Mouse (Mus musculus) lung, adult 18-20 months (tissue): ENCODE measurements around the gene Ttll2.
A peak's percentile ranks its signal among the peaks of the same experiment; 100 is the strongest.
"Not testable (repeated sequence)": the region's sequence is repeated elsewhere in the genome, so short reads cannot be mapped to it uniquely, and the experiment has no call there.

Experiments
- DNase-seq, 2 experiments: peaks; one replicate each; pipeline ENCODE4 v3.0.0; 2022; ENCODE audit warnings: mixed read lengths in 2 of 2

Gene Ttll2

DNA sequence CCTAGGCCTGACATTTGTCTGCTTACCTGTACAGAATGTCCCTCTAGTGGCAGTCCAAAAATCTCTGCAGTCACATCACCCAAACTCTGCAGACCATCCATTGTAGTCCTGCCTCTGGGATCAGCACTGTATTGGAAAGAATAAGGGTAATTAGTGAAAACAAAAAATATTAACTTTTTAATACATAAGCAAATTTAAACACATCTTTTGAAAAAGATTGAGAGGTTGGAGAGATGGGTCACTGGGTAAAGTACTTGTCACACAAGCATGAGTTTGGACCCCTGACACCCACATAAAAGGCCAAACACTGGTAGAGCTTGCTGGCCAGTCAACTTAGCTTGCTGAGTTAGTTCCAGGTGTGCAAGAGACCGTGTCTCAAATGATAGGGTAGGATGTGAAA, at the start of gene Ttll2:
TSS of gene Ttll2 (minus strand) at position 101 of the 400 bp plus-strand sequence.
- DNase-seq: not testable (repeated sequence)

DNA sequence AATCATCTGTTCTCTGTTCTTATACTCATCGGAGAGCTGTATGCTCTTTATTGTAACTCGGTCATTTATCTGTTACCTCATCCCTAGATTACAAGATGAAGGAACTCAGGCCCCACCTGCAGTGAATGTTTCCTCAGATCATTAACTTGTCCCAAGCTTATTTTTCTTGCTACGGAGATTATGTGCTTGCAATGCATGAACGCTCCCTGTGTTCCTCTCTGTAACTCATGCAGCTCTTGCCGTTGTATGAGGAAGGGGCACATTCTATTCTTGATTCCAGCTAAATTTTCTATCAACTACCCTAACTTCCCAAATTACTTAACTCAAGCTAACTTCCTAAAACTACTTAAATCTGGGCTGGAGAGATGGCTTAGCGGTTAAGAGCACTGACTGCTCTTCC, 47.3 kb upstream of the Ttll2 start:
- DNase-seq: not testable (repeated sequence)

DNA sequence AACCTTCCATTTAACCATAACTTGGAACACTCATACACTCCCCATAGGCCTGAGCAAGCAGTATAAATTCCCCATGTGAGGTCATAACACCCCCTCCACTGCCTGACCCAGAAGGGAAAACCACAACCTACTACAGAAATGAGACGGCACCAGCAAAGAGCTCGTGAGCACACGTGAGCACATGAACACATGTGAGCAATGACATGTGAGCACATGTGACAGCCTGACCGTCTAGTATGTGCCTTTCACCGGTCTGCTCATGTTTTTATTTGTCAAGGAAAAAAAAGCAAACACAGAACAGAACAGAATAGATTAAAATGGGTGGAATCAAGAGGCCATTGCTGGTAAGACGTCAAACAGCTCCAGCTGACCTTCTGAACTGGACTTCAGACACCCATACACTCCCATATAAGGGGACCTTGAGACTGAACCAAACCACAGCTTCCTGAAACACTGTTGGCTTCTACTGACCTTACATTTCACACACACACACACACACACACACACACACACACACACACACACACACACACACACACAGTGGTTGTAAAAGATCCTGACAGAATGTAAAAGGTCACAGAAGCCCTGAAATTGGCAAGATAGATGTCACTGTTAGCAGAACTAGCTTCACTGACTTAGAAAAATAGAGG, 45.8 kb upstream of the Ttll2 start:
- DNase-seq: peak in 1 of 2 experiments; percentile 15

DNA sequence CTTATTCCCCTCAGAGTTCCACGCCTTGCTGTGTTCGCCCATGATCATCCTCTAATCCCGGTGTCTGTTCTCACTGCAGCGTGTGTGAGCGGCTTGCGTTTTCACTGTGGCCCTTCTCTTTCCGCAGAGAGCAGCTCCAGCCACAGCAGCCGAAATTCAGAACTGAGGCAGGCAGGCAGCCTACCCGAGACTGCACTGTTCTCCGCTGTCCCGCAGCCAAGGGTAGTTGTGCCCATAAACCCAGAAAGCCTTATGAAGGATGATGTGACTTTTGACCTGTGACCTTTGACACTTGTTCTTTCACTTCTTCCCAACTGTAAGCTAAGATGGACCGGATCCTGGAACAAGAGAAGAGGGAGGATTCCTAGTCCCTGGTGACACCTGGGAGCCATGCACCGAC, 44.6 kb upstream of the Ttll2 start:
- DNase-seq: not testable (repeated sequence)

DNA sequence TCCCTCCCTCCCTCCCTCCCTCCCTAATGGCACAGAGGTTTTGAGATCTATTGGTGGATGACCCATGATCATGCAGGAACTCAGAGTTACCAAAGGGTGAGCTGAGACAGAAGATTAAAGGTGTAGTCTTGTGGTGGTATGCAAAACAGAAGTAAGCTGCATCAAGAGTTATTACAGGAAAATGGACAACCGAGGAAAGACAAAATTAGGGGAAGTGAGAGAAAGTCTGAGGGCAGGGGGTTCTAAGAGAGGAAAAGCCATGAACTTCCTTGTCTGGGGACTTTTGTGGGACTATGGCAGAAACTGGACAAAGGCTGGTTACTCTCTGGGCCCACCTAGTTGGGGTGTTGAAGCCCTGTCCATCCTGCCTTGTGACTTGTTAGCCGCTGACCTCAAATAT, 43.8 kb upstream of the Ttll2 start:
- not testable (repeated sequence) for DNase-seq

- not testable (repeated sequence) for DNase-seq
These were observed 43.2 kb upstream of the Ttll2 start for GRCm38 (mm10) chr17:7395671-7396070.

- DNase-seq: not testable (repeated sequence)
These were observed 42.6 kb upstream of the Ttll2 start for GRCm38 (mm10) chr17:7395116-7395515.

GRCm38 (mm10) chr17:7389898-7390297, 37.4 kb upstream of the Ttll2 start:
- DNase-seq: not testable (repeated sequence)

DNA sequence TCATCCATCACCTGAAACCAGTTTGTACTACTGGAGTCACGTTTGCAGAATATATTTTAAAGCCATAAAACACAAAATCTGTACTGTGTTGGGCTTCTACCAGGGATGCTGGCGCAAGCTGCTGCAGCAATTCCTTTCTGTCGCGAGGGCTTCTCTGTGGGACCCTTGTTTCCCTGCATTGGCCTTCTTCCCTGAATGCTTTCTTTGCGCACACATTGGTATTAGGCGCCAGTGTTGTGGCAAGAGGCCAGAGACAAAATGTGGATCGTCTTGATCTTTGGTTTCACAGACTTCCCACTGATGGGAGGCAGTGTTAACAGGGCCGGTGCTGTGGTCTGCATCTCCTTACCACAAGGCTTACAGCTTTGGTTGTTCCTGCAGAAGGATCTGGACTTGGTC, 36.5 kb upstream of the Ttll2 start:
- not testable (repeated sequence) for DNase-seq

GRCm38 (mm10) chr17:7388341-7388957, 36.0 kb upstream of the Ttll2 start:
- DNase-seq: not testable (repeated sequence)

DNA sequence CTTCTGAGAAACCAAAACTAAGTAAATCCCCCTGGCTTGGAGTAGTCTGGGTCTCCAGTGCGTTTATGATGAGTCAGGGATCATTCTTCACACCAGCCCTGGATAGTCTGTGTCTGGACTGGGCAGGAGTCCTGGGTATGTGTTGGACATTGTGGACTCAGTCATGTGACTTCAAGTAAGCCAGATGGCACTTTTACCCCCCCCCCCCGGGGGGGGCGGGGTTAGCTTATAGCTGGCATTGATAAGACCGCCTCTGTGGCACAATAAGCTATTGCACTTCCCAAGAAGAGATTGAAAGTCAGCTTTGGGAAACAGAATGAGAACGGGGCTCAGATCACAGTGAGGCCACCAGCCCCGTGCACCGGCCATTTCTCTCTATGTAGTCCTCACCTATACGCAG, 33.5 kb upstream of the Ttll2 start:
- DNase-seq: not testable (repeated sequence)

DNA sequence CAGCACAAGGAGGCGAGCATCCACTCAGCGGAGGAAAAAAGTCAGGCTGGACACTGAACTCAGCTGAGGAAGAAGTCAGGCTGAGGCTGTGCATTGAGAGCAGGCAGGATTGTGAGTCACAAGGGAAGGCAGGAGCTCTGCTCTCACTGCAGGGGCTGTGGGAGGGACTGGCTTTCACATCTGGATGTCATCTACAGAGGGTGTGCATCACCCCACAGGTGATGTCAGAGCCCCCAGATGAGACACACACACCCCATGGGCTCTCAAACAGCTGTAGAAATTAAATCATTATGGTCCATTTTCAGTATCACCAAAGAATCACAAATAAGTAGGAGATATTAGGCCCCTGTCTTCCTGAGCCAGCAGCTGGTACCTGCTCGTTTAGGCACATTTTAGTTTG, 32.9 kb upstream of the Ttll2 start, which contains the start of gene Unc93a2:
TSS of gene Unc93a2 (minus strand) at position 101 of the 400 bp plus-strand sequence.
- DNase-seq: not testable (repeated sequence)

GRCm38 (mm10) chr17:7383167-7384143, 31.0 kb upstream of the Ttll2 start:
- not testable (repeated sequence) for DNase-seq

DNA sequence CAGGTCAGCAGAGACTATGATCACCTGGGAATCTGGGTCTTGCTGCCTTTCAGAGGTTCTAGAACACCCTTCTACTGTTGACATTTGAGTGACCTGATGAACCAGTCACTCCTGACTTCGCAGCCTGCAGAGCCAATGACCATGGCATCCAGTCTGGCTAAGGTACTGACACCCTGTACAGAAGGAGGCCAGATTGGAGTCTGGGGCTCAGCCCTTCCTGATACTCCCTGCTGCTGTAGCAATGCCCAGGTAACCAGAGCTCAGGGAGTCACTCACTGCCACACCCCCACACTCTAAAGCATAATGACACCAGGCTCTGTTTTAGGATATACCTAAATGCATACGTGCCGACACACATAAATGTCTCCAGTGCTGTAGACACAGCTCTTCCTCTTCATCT, 30.2 kb upstream of the Ttll2 start:
- not testable (repeated sequence) for DNase-seq

GRCm38 (mm10) chr17:7377907-7378306, 25.4 kb upstream of the Ttll2 start:
- DNase-seq: not testable (repeated sequence)

GRCm38 (mm10) chr17:7376951-7377700, 24.6 kb upstream of the Ttll2 start:
- not testable (repeated sequence) for DNase-seq

DNA sequence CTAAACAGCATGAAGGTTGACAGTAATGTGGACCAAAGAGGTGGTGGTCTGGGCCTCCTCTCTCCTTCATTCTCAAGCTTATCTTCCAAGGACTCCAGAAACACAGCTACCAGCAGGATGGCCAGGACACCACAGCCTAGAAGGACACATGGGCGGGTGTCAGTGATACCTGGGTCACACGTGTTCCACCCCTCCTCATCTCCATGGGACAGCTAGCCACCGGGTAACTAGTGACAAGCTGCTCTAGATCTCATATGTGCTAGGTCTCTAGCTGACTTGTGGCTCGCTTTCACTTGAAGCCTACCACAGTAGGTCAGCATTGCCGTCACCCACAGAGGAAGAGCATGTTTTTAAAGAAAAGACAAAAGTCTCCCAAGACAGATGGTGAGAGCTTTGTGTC, 19.4 kb upstream of the Ttll2 start, which contains the start of gene Gm49630:
TSS of gene Gm49630 (minus strand) at position 101 of the 400 bp plus-strand sequence.
- not testable (repeated sequence) for DNase-seq

- not testable (repeated sequence) for DNase-seq
These were observed 16.9 kb upstream of the Ttll2 start for GRCm38 (mm10) chr17:7369401-7369800.

GRCm38 (mm10) chr17:7366676-7367374, 14.3 kb upstream of the Ttll2 start:
- DNase-seq: not testable (repeated sequence)

GRCm38 (mm10) chr17:7366265-7366664, 13.8 kb upstream of the Ttll2 start:
- not testable (repeated sequence) for DNase-seq

- not testable (repeated sequence) for DNase-seq
These were observed 13.1 kb upstream of the Ttll2 start for GRCm38 (mm10) chr17:7365615-7366014.
